Mouse (Mus musculus) G1E (cell line): ENCODE data around the gene Adgb.

Experiments
- CTCF ChIP-seq: IDR thresholded peaks from 2 replicates; pipeline ENCODE4 v1.5.1; 2012; ENCODE audit warnings: low read depth, low read length, inconsistent platforms, mixed read lengths
- GATA1 ChIP-seq: IDR thresholded peaks from 2 replicates; pipeline ENCODE4 v1.6.1; 2012; ENCODE audit warnings: borderline replicate concordance, low read length, inconsistent platforms, mixed read lengths

DNA sequence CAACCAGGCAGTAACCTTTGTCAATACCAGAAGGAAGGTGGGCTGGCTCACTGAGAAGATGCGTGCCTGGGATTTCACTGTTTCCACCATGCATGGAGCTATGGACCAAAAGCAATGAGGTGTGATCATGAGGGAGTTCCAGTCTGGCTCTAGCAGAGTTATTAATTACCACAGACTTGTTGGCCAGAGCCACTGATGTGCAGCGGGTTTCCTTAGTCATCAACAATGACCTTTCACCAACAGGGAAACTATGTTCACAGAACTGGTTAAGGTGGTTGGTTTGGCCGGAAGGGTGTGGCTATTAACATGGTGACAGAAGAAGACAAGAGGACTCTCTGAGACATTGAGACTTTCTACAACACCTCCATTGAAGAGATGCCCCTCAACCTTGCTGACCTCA, 128.2 kb downstream of the Adgb start:
- TF ChIP-seq CTCF: no peak
- TF ChIP-seq GATA1: no peak
